Mouse (Mus musculus) ES-E14 (cell line): ENCODE data around the gene Tgds. TPM values are rescaled to one million over a fixed set of nuclear protein-coding genes. Genes with fewer than 3 reads are reported as not detected.

Source experiments
- DNase-seq: peaks from one replicate; pipeline ENCODE4 v3.0.0-alpha.2; 2013; ENCODE audit warnings: low read depth, low spot score
- H3K27ac ChIP-seq: 2 replicates; pipeline ENCODE4 v1.5.1; 2012; ENCODE audit warnings: low read depth, mild to moderate bottlenecking, low read length, moderate library complexity, mixed read lengths; ENCODE audit not compliant: poor library complexity, insufficient read depth, severe bottlenecking
- H3K36me3 ChIP-seq: 2 replicates; pipeline ENCODE4 v1.6.1; 2012; ENCODE audit warnings: mild to moderate bottlenecking, low read length, moderate library complexity, mixed read lengths; ENCODE audit not compliant: control insufficient read depth, poor library complexity, insufficient read depth, severe bottlenecking
- H3K4me1 ChIP-seq, 2 experiments: fragments of 150-350 bp in 1 of 2; sonication (generic) in 1 of 2; 2 replicates each; pipeline ENCODE4 v1.6.1; 2012; ENCODE audit warnings: low read length in 2 of 2, mild to moderate bottlenecking in 1 of 2, mixed read lengths in 1 of 2; ENCODE audit not compliant: control insufficient read depth in 2 of 2, insufficient read depth in 2 of 2, poor library complexity in 1 of 2
- H3K4me3 ChIP-seq, 2 experiments: fragments of 150-350 bp in 1 of 2; sonication (generic) in 1 of 2; 2 replicates each; pipeline ENCODE4 v1.5.1; 2012; ENCODE audit warnings: low read length in 2 of 2, low read depth in 1 of 2, mild to moderate bottlenecking in 1 of 2, mixed read lengths in 1 of 2; ENCODE audit not compliant: insufficient read depth in 1 of 2, poor library complexity in 1 of 2, severe bottlenecking in 1 of 2
- H3K9ac ChIP-seq: 2 replicates; pipeline ENCODE4 v1.6.1; 2012; ENCODE audit warnings: low read depth, mild to moderate bottlenecking, low read length, mixed read lengths; ENCODE audit not compliant: poor library complexity, insufficient read depth, severe bottlenecking
- H3K9me3 ChIP-seq: fragments of 150-350 bp; sonication (generic); 2 replicates; pipeline ENCODE4 v1.6.1; 2012; ENCODE audit warnings: low read depth, mild to moderate bottlenecking, low read length; ENCODE audit not compliant: control insufficient read depth, insufficient read depth
- CHD2 ChIP-seq: IDR thresholded peaks from 2 replicates; pipeline ENCODE4 v1.6.1; 2014; ENCODE audit warnings: mild to moderate bottlenecking, low read depth, low read length, inconsistent platforms
- HCFC1 ChIP-seq: IDR thresholded peaks from 2 replicates; pipeline ENCODE4 v1.6.1; 2012; ENCODE audit warnings: low read length, inconsistent platforms, borderline replicate concordance; ENCODE audit not compliant: insufficient read depth
- MAFK ChIP-seq: IDR thresholded peaks from 2 replicates; pipeline ENCODE4 v1.6.1; 2014; ENCODE audit warnings: mild to moderate bottlenecking, low read depth, low read length, inconsistent platforms; ENCODE audit not compliant: insufficient read depth
- ZC3H11A ChIP-seq: IDR thresholded peaks from 2 replicates; pipeline ENCODE4 v1.6.1; 2012; ENCODE audit warnings: low read depth, mild to moderate bottlenecking, inconsistent platforms, low read length, borderline replicate concordance
- ZNF384 ChIP-seq: IDR thresholded peaks from 2 replicates; pipeline ENCODE4 v1.6.1; 2012; ENCODE audit warnings: low read depth, low read length, inconsistent platforms
- in situ Hi-C, 2 experiments: fragments of 600-800 bp; cut with MboI; formaldehyde crosslinking; loops; one replicate each; pipeline ENCODE4 v1.15.1; 2025; ENCODE audit warnings: low sequenced_read_pairs in 2 of 2, inconsistent platforms in 1 of 2; ENCODE audit not compliant: unreplicated experiment in 2 of 2
- total RNA-seq: library from RNA; depleted of rRNA; stranded (reverse); fragments of 300-350 nt; gene quantifications from 2 replicates; pipeline ENCODE4 v1.2.3, GENCODE M21; 2012

Gene Tgds
- total RNA-seq, 1 experiment = 3.4 TPM

- Histone ChIP-seq H3K27ac (no peak overlapping the region), H3K9me3 (no peaks in the 10 kb centered on the region), H3K36me3 (no peaks in the 10 kb centered on the region), H3K9ac (no peak overlapping the region), H3K4me3 (peak overlapping the region; percentile 9 to 66; a peak in 3 of 4 replicates), H3K4me1 (peaks cover 2 to 8% of the 10 kb centered on the region in 2 experiments; a peak in 3 of 4 replicates)
- DNase-seq = no peak
- TF ChIP-seq CHD2 = no peak
- no peak for TF ChIP-seq MAFK
- TF ChIP-seq ZC3H11A = no peak
- TF ChIP-seq HCFC1 = no peak
- no peak for TF ChIP-seq ZNF384
- in situ Hi-C loops = no loop called here
These were observed 43.1 kb upstream of the Tgds start for GRCm38 (mm10) chr14:118175694-118176085.

- Histone ChIP-seq H3K27ac (no peak overlapping the region), H3K4me3 (peak overlapping the region; percentile 21 to 68), H3K9ac (peak overlapping the region; percentile 63; the same call in 1 of the 2 replicates), H3K36me3 (no peaks in the 10 kb centered on the region), H3K9me3 (no peaks in the 10 kb centered on the region), H3K4me1 (peaks cover 2 to 6% of the 10 kb centered on the region in 2 experiments; a peak in 2 of 4 replicates)
- DNase-seq = no peak
- in situ Hi-C loops = no loop called here
- no peak for TF ChIP-seq ZNF384
- no peak for TF ChIP-seq MAFK
- TF ChIP-seq HCFC1 = no peak
- no peak for TF ChIP-seq CHD2
- TF ChIP-seq ZC3H11A = no peak
These were observed 42.6 kb upstream of the Tgds start for GRCm38 (mm10) chr14:118175071-118175693.

GRCm38 (mm10) chr14:118173590-118174203, 41.1 kb upstream of the Tgds start:
- H3K4me3 ChIP-seq = no peak overlapping the region
- H3K4me1 ChIP-seq = peaks cover 0 to 3% of the 10 kb centered on the region in 2 experiments; a peak in 2 of 4 replicates
- H3K9ac ChIP-seq = no peak overlapping the region
- in situ Hi-C loops = no loop called here
- no peak overlapping the region for H3K27ac ChIP-seq
- no peak for DNase-seq
- no peaks in the 10 kb centered on the region for H3K9me3 ChIP-seq
- H3K36me3 ChIP-seq = no peaks in the 10 kb centered on the region
- TF ChIP-seq HCFC1 = no peak
- TF ChIP-seq CHD2 = no peak
- no peak for TF ChIP-seq ZC3H11A
- no peak for TF ChIP-seq MAFK
- TF ChIP-seq ZNF384 = no peak

- no peaks in the 10 kb centered on the region for H3K9me3 ChIP-seq
- H3K27ac ChIP-seq = no peak overlapping the region
- peak; percentile 52 for DNase-seq
- no peak for TF ChIP-seq HCFC1
- 0 out of 2 replicates have a peak, but pooled peaks have one; percentile 12 for TF ChIP-seq ZC3H11A
- TF ChIP-seq ZNF384 = peak; percentile 70
- no peak overlapping the region for H3K9ac ChIP-seq
- in situ Hi-C loops = no loop called here
- H3K4me3 ChIP-seq = no peak overlapping the region
- H3K36me3 ChIP-seq = no peaks in the 10 kb centered on the region
- no peaks in the 10 kb centered on the region for H3K4me1 ChIP-seq
These were observed 36.2 kb upstream of the Tgds start for GRCm38 (mm10) chr14:118168776-118169175.
